Mouse (Mus musculus) thymus, adult 2 months (tissue): ENCODE measurements around the gene Cdkl3. TPM values are rescaled to one million over a fixed set of nuclear protein-coding genes. Genes with fewer than 3 reads are reported as not detected.

Experiments
- DNase-seq: peaks from one replicate; pipeline ENCODE4 v3.0.0; 2021
- H3K27ac ChIP-seq: fragments of 200-500 bp; 2 replicates; pipeline ENCODE4 v1.5.1; 2012; ENCODE audit warnings: low read length, control low read depth; ENCODE audit not compliant: control insufficient read depth, insufficient read depth
- H3K27me3 ChIP-seq: fragments of 200-500 bp; 2 replicates; pipeline ENCODE4 v1.6.1; 2012; ENCODE audit warnings: mild to moderate bottlenecking, low read length, moderate library complexity, mixed read lengths; ENCODE audit not compliant: control insufficient read depth, insufficient read depth
- H3K36me3 ChIP-seq: fragments of 200-500 bp; 2 replicates; pipeline ENCODE4 v1.6.1; 2012; ENCODE audit warnings: mild to moderate bottlenecking, low read length, moderate library complexity; ENCODE audit not compliant: control insufficient read depth, insufficient read depth
- H3K4me1 ChIP-seq: fragments of 200-500 bp; replicated peaks from 2 replicates; pipeline ENCODE4 v1.6.1; 2012; ENCODE audit warnings: low read length; ENCODE audit not compliant: control insufficient read depth, insufficient read depth
- H3K4me3 ChIP-seq: fragments of 200-500 bp; 2 replicates; pipeline ENCODE4 v1.5.1; 2012; ENCODE audit warnings: mild to moderate bottlenecking, low read length, control low read depth, moderate library complexity; ENCODE audit not compliant: control insufficient read depth, insufficient read depth
- CTCF ChIP-seq: fragments of 200-500 bp; IDR thresholded peaks from 2 replicates; pipeline ENCODE4 v1.5.1; 2012; ENCODE audit warnings: mild to moderate bottlenecking, control low read depth, low read length, moderate library complexity, borderline replicate concordance; ENCODE audit not compliant: control insufficient read depth, poor library complexity, insufficient read depth; ENCODE audit errors: extremely low read depth
- POLR2A ChIP-seq: fragments of 200-500 bp; IDR thresholded peaks from 2 replicates; pipeline ENCODE4 v1.6.1; 2012; ENCODE audit warnings: mild to moderate bottlenecking, low read length, control low read depth, moderate library complexity; ENCODE audit not compliant: control insufficient read depth, poor library complexity, insufficient read depth; ENCODE audit errors: extremely low read depth
- WGBS: fragments of 180-500 bp; shearing (Covaris S2); methylation state at CpG from one replicate; pipeline ENCODE4 v1.1.7; 2018; 5-methylcytosine and 5-hydroxymethylcytosine counted together
- polyA plus RNA-seq: library from polyadenylated mRNA; depleted of rRNA; stranded (reverse); fragments of >200 nt; gene quantifications from 2 replicates; pipeline ENCODE4 v1.2.3, GENCODE M21; 2012

Cdkl3 gene
- polyA plus RNA-seq, 1 experiment: 3.1 TPM

DNA sequence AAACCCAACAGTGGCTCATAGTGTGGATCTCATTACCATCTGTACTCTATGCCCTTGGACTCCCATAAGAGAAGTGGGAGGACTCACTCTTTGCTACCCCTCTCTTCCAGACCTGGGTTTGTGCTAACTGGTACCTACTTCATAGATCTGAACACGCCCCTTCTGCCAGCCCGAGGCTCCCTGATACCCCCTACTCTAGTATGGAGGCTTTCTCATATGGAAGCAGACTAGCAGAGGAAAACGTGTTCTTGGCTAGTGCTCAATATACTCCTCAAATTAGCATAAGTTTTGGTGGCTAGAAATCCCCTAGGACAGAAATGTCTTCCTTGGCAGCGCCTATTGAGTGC lies 81.8 kb downstream of the Cdkl3 start:
- 95% methylated on average over 4 of the region's 4 CpGs for WGBS
- H3K4me1 ChIP-seq: peaks cover 3% of the 10 kb centered on the region; the same call in 1 of the 2 replicates
- no peaks in the 10 kb centered on the region for H3K36me3 ChIP-seq
- no peak overlapping the region for H3K27ac ChIP-seq
- H3K27me3 ChIP-seq: no peaks in the 10 kb centered on the region
- TF ChIP-seq CTCF (no peak), POLR2A (no peak)
- no peak for DNase-seq
- H3K4me3 ChIP-seq: no peak overlapping the region

DNA sequence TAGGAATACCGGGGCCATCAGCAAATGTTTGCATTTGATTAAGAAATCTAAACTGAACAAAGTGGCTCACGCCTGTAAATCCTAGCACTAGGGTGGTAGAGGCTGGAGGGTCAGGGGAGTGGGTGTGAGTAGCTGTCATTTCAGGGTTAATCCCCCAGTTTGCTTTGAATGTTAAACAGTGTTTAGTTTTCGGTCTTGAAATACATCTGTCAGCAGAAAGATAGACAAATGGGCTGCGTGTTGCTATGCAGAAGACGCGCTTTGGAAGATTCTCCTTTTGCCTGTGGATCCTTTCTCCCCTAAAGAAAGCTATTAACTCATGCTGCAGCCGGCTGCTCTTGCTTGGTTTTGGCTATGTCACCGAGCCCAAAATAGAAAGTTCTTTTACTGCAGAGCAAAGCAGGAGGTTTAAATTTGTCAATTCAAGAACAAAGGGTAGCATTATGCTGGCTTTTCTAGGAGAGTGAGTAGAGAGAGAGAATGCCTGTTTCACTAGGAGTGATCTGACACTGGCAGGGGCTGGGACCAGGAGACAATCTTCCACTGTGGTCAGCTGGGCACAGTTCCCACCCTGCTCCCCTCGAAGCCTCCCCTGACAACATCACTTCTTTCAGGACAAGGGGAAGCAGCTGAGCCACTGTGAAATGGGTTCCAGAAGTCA lies 82.3 kb downstream of the Cdkl3 start:
- TF ChIP-seq POLR2A: no peak
- no peak for TF ChIP-seq CTCF
- Histone ChIP-seq H3K4me3 (no peak overlapping the region), H3K27ac (no peak overlapping the region), H3K4me1 (peaks cover 3% of the 10 kb centered on the region; the same call in 1 of the 2 replicates), H3K27me3 (no peaks in the 10 kb centered on the region), H3K36me3 (no peaks in the 10 kb centered on the region)
- DNase-seq: no peak
- WGBS: 70% methylated on average over 9 of the region's 9 CpGs

DNA sequence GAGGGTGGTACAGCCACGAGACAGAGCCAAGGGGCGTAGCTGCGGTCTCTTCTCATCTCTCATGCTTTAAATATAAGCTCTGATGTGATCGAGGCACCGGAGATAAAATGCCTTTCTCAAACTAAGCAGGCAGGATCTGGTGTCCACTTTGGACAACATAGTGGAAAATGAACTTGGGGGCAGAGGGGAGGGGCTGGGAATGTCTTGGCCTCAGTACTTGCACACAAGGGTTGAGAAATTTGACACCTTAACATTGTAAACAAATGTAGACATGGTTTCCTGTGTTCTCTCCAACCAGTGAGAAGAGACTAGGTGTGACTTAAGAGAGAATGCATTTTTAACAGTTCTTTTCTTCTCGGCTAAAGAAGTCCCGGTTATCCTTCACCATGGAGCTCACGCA lies 85.3 kb downstream of the Cdkl3 start:
- no peak for TF ChIP-seq POLR2A
- TF ChIP-seq CTCF: no peak
- Histone ChIP-seq H3K4me1 (peaks cover 3% of the 10 kb centered on the region; the same call in 1 of the 2 replicates), H3K27me3 (no peaks in the 10 kb centered on the region), H3K36me3 (no peaks in the 10 kb centered on the region), H3K4me3 (no peak overlapping the region), H3K27ac (no peak overlapping the region)
- WGBS: 88% methylated on average over 8 of the region's 8 CpGs
- no peak for DNase-seq

DNA sequence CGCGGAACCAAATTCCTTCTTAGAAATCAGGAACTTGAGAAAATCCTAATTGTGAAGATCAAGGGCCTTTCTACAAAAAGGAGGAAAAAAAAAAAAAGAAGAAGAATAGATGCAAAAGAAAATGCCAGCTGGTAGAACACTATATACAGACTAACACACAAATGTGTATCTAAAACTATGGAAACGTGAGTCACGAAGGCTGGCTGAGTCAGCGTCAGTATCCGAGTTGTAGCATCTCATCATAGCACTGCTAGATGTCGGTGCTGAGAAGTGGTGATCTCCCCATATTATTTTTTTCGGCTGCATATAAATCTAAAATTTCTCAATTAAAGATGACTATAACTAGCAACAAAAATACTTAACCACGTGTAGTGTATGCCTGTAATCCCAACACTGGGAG lies 87.2 kb downstream of the Cdkl3 start:
- no peak overlapping the region for H3K27ac ChIP-seq
- DNase-seq: no peak
- no peak overlapping the region for H3K4me3 ChIP-seq
- H3K36me3 ChIP-seq: no peaks in the 10 kb centered on the region
- peaks cover 3% of the 10 kb centered on the region; the same call in 1 of the 2 replicates for H3K4me1 ChIP-seq
- WGBS: 95% methylated on average over 9 of the region's 9 CpGs
- TF ChIP-seq POLR2A: no peak
- H3K27me3 ChIP-seq: no peaks in the 10 kb centered on the region

DNA sequence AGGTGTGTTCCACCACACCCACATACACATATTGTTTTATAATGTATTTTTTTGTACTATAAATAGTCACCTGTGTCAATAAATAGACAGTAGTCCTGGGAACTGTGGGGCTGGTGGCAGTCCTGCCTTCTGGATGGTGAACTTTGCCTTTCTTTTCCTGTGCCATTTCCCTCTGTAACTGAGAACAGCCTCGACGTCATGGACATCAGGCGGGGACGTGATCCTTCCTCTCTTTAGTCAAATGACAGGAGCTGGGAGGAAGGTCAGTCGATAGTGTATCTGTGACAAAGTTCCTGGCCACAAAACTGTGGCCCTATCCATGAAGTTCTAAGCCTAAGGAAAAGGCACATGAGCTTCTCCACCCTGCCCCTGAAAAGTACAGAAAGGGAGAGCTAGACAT lies 90.5 kb downstream of the Cdkl3 start:
- Histone ChIP-seq H3K4me1 (peaks cover 10% of the 10 kb centered on the region), H3K4me3 (no peak overlapping the region), H3K36me3 (no peaks in the 10 kb centered on the region), H3K27me3 (no peaks in the 10 kb centered on the region), H3K27ac (no peak overlapping the region)
- TF ChIP-seq CTCF (no peak), POLR2A (no peak)
- 89% methylated on average over 5 of the region's 5 CpGs for WGBS
- no peak for DNase-seq

DNA sequence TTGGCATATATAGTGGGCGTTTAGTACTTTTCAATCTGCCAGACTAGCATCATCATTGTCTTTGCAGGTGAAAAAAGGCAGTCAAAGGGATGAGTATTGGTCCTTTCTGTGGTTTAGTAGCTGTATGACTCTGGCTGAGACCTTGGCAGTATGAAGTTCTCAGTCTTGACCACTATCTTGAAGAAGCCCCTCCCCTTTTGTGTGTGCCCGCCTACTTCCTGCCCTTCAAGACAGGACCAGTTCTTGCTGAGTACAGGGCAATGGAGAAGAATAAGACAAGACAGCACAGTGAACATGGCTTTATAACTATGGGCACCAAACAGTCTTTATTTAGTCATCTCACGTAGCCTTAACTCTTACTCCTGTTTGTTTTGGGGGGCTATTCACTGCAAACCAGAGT lies 93.0 kb downstream of the Cdkl3 start:
- no peak for DNase-seq
- no peak overlapping the region for H3K4me3 ChIP-seq
- TF ChIP-seq POLR2A (no peak), CTCF (no peak)
- H3K36me3 ChIP-seq: no peaks in the 10 kb centered on the region
- H3K27ac ChIP-seq: no peak overlapping the region
- H3K4me1 ChIP-seq: peaks cover 10% of the 10 kb centered on the region
- no peaks in the 10 kb centered on the region for H3K27me3 ChIP-seq
- 77% methylated on average over 3 of the region's 3 CpGs for WGBS

DNA sequence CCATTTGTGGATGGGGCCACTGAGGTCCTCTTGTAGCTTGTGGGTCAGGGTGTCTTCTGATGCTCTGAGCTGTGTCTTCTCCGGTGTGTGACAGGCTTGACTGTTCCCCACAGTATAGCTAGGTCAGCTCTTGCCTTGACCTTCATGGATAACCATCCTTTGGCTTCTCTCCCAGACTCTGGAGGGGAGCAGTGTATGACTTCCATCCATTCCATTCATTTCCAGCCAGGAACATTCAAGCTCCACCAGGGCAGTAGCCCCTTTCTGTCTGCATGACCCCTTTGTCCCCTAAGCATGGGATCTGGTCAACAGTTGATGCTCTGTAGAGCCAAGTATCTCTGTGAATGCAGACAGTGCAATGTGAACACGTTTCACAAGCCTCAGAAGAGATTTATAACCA lies 93.6 kb downstream of the Cdkl3 start:
- 83% methylated on average over 2 of the region's 2 CpGs for WGBS
- DNase-seq: no peak
- Histone ChIP-seq H3K27me3 (no peaks in the 10 kb centered on the region), H3K27ac (no peak overlapping the region), H3K36me3 (no peaks in the 10 kb centered on the region), H3K4me3 (no peak overlapping the region), H3K4me1 (peaks cover 10% of the 10 kb centered on the region)
- TF ChIP-seq POLR2A: no peak
- TF ChIP-seq CTCF: no peak
